Comparison of ENCODE assay signal across 12 mouse cellular contexts in genomic region chr6:54225327-54225726, GRCm38 (mm10).
DNase-seq lines count a peak whose midpoint lies in the region; ATAC-seq and TF ChIP-seq lines count a peak whose summit lies in the region.
"Had no signal": no experiment of that assay in that cellular context is flagged by ENCODE, and none has a peak within 500 bp of the region (broad histone marks: within the 10 kb centered on the region; RNA-seq: fewer than 3 reads in every experiment).

No protein-coding gene starts in this region.

- H3K27me3 ChIP-seq in hindbrain, postnatal 0 days (ENCODE audit: insufficient read depth, low read length) = no peaks in the 10 kb centered on the region
- no peaks in the 10 kb centered on the region for H3K27me3 ChIP-seq in hindbrain, embryonic 14.5 days (ENCODE audit: control insufficient read depth, insufficient read depth, low read length)
- H3K27me3 ChIP-seq in lung, embryonic 14.5 days (ENCODE audit: insufficient read depth, low read length) = no peaks in the 10 kb centered on the region
- H3K27me3 ChIP-seq in embryonic facial prominence, embryonic 14.5 days (replicated peaks; ENCODE audit: control insufficient read depth, insufficient read depth, low read length) = no peaks in the 10 kb centered on the region
- H3K27me3 ChIP-seq: embryonic facial prominence, embryonic 13.5 days had no signal

- no peaks in the 10 kb centered on the region for H3K9me3 ChIP-seq in hindbrain, postnatal 0 days (ENCODE audit: low read length)
- H3K9me3 ChIP-seq in hindbrain, embryonic 14.5 days (ENCODE audit: control insufficient read depth, low read length) = no peaks in the 10 kb centered on the region
- H3K9me3 ChIP-seq in lung, embryonic 14.5 days (ENCODE audit: low read depth, low read length) = no peaks in the 10 kb centered on the region
- H3K9me3 ChIP-seq in embryonic facial prominence, embryonic 14.5 days (ENCODE audit: control insufficient read depth, low read length) = no peaks in the 10 kb centered on the region
- H3K9me3 ChIP-seq: embryonic facial prominence, embryonic 13.5 days had no signal

- H3K9ac ChIP-seq in hindbrain, postnatal 0 days (replicated peaks; ENCODE audit: low read length) = no peak overlapping the region
- H3K9ac ChIP-seq in hindbrain, embryonic 14.5 days = no peak overlapping the region
- no peak overlapping the region for H3K9ac ChIP-seq in lung, embryonic 14.5 days
- no peak overlapping the region for H3K9ac ChIP-seq in embryonic facial prominence, embryonic 14.5 days (ENCODE audit: low read depth, low read length)
- H3K9ac ChIP-seq: embryonic facial prominence, embryonic 13.5 days had no signal

- no peak overlapping the region for H3K4me3 ChIP-seq in hindbrain, postnatal 0 days (ENCODE audit: low read length)
- no peak overlapping the region for H3K4me3 ChIP-seq in hindbrain, embryonic 14.5 days (replicated peaks; ENCODE audit: low read length)
- H3K4me3 ChIP-seq in lung, embryonic 14.5 days (ENCODE audit: low read depth, low read length) = no peak overlapping the region
- H3K4me3 ChIP-seq in embryonic facial prominence, embryonic 14.5 days (ENCODE audit: low read depth, low read length) = no peak overlapping the region
- H3K4me3 ChIP-seq: embryonic facial prominence, embryonic 13.5 days; myocyte had no signal

- peak; percentile 49 for DNase-seq in hindbrain, postnatal 0 days (ENCODE audit: low spot score)
- DNase-seq in hindbrain, embryonic 14.5 days (ENCODE audit: low spot score) = no peak
- DNase-seq in lung, embryonic 14.5 days = peak; percentile 58
- DNase-seq in lung, adult 18-20 months = no peak
- peak; percentile 32 for DNase-seq in ES-CJ7 (ENCODE audit: low read depth, low spot score)
- DNase-seq in embryonic facial prominence, embryonic 14.5 days (ENCODE audit: low spot score) = peak; percentile 28
- DNase-seq in thymus, postnatal 36 days = no peak
- DNase-seq: adrenal gland, postnatal 10 days; lung, adult 2 months had no signal

- peak; percentile 37 for TF ChIP-seq CTCF in hindbrain, postnatal 0 days (IDR thresholded peaks at IDR 0.05; ENCODE audit: low read depth)
- peak; percentile 41 for TF ChIP-seq CTCF in lung, embryonic 14.5 days (IDR thresholded peaks at IDR 0.05; ENCODE audit: low read depth)

- no peak overlapping the region for H3K4me2 ChIP-seq in hindbrain, postnatal 0 days (ENCODE audit: low read depth, low read length)
- H3K4me2 ChIP-seq in hindbrain, embryonic 14.5 days (replicated peaks) = no peak overlapping the region
- H3K4me2 ChIP-seq in lung, embryonic 14.5 days = no peak overlapping the region
- no peak overlapping the region for H3K4me2 ChIP-seq in embryonic facial prominence, embryonic 14.5 days (ENCODE audit: low read depth, low read length)
- H3K4me2 ChIP-seq: embryonic facial prominence, embryonic 13.5 days had no signal

- H3K4me1 ChIP-seq in hindbrain, postnatal 0 days (ENCODE audit: insufficient read depth, low read length) = peaks cover 3% of the 10 kb centered on the region; the same call in 1 of the 2 replicates
- peaks cover 20% of the 10 kb centered on the region; the same call in 1 of the 2 replicates for H3K4me1 ChIP-seq in hindbrain, embryonic 14.5 days (replicated peaks; ENCODE audit: control insufficient read depth, insufficient read depth, low read length)
- H3K4me1 ChIP-seq in lung, embryonic 14.5 days (ENCODE audit: insufficient read depth) = no peaks in the 10 kb centered on the region
- 0 out of 2 replicates have a peak, but pooled peaks cover 6% of the 10 kb centered on the region for H3K4me1 ChIP-seq in embryonic facial prominence, embryonic 14.5 days (ENCODE audit: control insufficient read depth, insufficient read depth, low read length)

- ATAC-seq in hindbrain, postnatal 0 days = no peak
- ATAC-seq in hindbrain, embryonic 14.5 days (ENCODE audit: low FRiP score) = no peak
- ATAC-seq in lung, embryonic 14.5 days (ENCODE audit: insufficient read depth) = no peak
- no peak for ATAC-seq in embryonic facial prominence, embryonic 14.5 days (ENCODE audit: low read depth)
- ATAC-seq: intestine, embryonic 16.5 days had no signal

- 42% methylated on average over 4 of the region's 4 CpGs for WGBS in hindbrain, postnatal 0 days
- WGBS in hindbrain, embryonic 14.5 days = 44% methylated on average over 4 of the region's 4 CpGs
- 47% methylated on average over 4 of the region's 4 CpGs for WGBS in lung, embryonic 14.5 days
- 41% methylated on average over 4 of the region's 4 CpGs for WGBS in embryonic facial prominence, embryonic 14.5 days

- H3K27ac ChIP-seq in hindbrain, postnatal 0 days = no peak overlapping the region
- H3K27ac ChIP-seq in hindbrain, embryonic 14.5 days = no peak overlapping the region
- H3K27ac ChIP-seq in lung, embryonic 14.5 days (ENCODE audit: low read depth) = no peak overlapping the region
- no peak overlapping the region for H3K27ac ChIP-seq in embryonic facial prominence, embryonic 14.5 days (replicated peaks; ENCODE audit: low read depth, low read length)
- H3K27ac ChIP-seq: embryonic facial prominence, embryonic 13.5 days had no signal

- H3K36me3 ChIP-seq in hindbrain, postnatal 0 days (ENCODE audit: insufficient read depth, low read length) = no peaks in the 10 kb centered on the region
- H3K36me3 ChIP-seq in hindbrain, embryonic 14.5 days (replicated peaks; ENCODE audit: control insufficient read depth, insufficient read depth) = no peaks in the 10 kb centered on the region; the same call in 1 of the 2 replicates
- H3K36me3 ChIP-seq in lung, embryonic 14.5 days (ENCODE audit: insufficient read depth) = no peaks in the 10 kb centered on the region
- H3K36me3 ChIP-seq in embryonic facial prominence, embryonic 14.5 days (ENCODE audit: control insufficient read depth, insufficient read depth, low read length) = no peaks in the 10 kb centered on the region
- H3K36me3 ChIP-seq: embryonic facial prominence, embryonic 13.5 days had no signal

Comparison
In these comparisons a context has a peak if more than half of its experiments do, and no peak if none do; other contexts are left out.
1. DNase-seq: peak in hindbrain, postnatal 0 days (single experiment), lung, embryonic 14.5 days (single experiment), ES-CJ7 (single experiment) and embryonic facial prominence, embryonic 14.5 days (single experiment); none in hindbrain, embryonic 14.5 days (single experiment), lung, adult 18-20 months (0 of 2) and thymus, postnatal 36 days (0 of 2).